Mouse (Mus musculus) cerebellum, adult 18-20 months (tissue): Measurements from ENCODE around the gene Rgl2.
"Not testable (repeated sequence)": the region's sequence is repeated elsewhere in the genome, so short reads cannot be mapped to it uniquely, and the experiment has no call there.

Experiments
- DNase-seq, 2 experiments: peaks; one replicate each; pipeline ENCODE4 v3.0.0; 2021

The Rgl2 gene

GRCm38 (mm10) chr17:33929371-33930279 is at the start of gene Rgl2:
Gene Rgl2 (plus strand): TSS chr17:33929543.
- peak; percentile 87 to 98 for DNase-seq

GRCm38 (mm10) chr17:33884320-33884719 is 45.0 kb upstream of the Rgl2 start:
- not testable (repeated sequence) for DNase-seq

GRCm38 (mm10) chr17:33887802-33888201 is 41.5 kb upstream of the Rgl2 start:
- not testable (repeated sequence) for DNase-seq

GRCm38 (mm10) chr17:33888230-33888629 is 41.1 kb upstream of the Rgl2 start:
- DNase-seq: not testable (repeated sequence)

GRCm38 (mm10) chr17:33889941-33890532 is 39.3 kb upstream of the Rgl2 start:
- not testable (repeated sequence) for DNase-seq

GRCm38 (mm10) chr17:33890533-33891059 is 38.7 kb upstream of the Rgl2 start, which contains the start of gene Kifc1:
Gene Kifc1 (minus strand): TSS chr17:33890661.
- DNase-seq: peak; percentile 99

- no peak for DNase-seq
These were observed 38.0 kb upstream of the Rgl2 start for GRCm38 (mm10) chr17:33891357-33891756.

- not testable (repeated sequence) for DNase-seq
These were observed 37.5 kb upstream of the Rgl2 start for GRCm38 (mm10) chr17:33891892-33892291.

GRCm38 (mm10) chr17:33892429-33892828 is 36.9 kb upstream of the Rgl2 start:
- no peak for DNase-seq

GRCm38 (mm10) chr17:33893011-33893410 is 36.3 kb upstream of the Rgl2 start:
- not testable (repeated sequence) for DNase-seq

GRCm38 (mm10) chr17:33897114-33897794 is 32.1 kb upstream of the Rgl2 start:
- DNase-seq: peak; percentile 33 to 57

- DNase-seq: not testable (repeated sequence)
These were observed 31.1 kb upstream of the Rgl2 start for GRCm38 (mm10) chr17:33898193-33898592.

GRCm38 (mm10) chr17:33899642-33900041 is 29.7 kb upstream of the Rgl2 start:
- DNase-seq: no peak

GRCm38 (mm10) chr17:33900281-33900988 is 28.9 kb upstream of the Rgl2 start:
- DNase-seq: no peak

- no peak for DNase-seq
These were observed 28.4 kb upstream of the Rgl2 start for GRCm38 (mm10) chr17:33900989-33901314.

GRCm38 (mm10) chr17:33901653-33902052 is 27.7 kb upstream of the Rgl2 start:
- no peak for DNase-seq

GRCm38 (mm10) chr17:33902079-33902478 is 27.3 kb upstream of the Rgl2 start:
- no peak for DNase-seq

- no peak for DNase-seq
These were observed 26.9 kb upstream of the Rgl2 start for GRCm38 (mm10) chr17:33902491-33902890.

- DNase-seq: not testable (repeated sequence)
These were observed 25.3 kb upstream of the Rgl2 start for GRCm38 (mm10) chr17:33903911-33904651.

- not testable (repeated sequence) for DNase-seq
These were observed 24.5 kb upstream of the Rgl2 start, which contains the start of gene Platr17 for GRCm38 (mm10) chr17:33904835-33905234. Gene Platr17 (plus strand): TSS chr17:33905135.

GRCm38 (mm10) chr17:33908331-33909076 is 20.8 kb upstream of the Rgl2 start:
- peak; percentile 60 to 68 for DNase-seq
